22 mouse cellular contexts compared by ENCODE assay signal in the genomic region with DNA sequence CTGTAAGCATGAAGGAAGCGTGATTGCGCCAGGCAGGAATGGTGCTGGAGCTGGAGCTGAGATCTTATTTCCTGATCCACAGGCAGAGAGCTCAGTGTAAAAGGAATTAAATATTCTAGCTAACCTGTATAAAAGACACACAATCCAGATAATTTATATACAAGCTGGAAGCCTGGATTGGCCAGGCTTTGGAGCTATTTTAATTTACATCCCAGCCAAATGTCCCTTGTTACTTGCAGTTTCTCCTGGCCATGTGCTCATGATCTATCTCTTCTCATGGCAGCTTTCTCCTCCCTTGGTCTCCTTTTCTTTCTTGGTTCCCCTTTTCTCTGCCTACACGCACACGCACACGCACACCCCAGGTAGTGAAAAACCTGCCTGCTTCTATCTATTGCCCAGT. TPM values are rescaled to one million over a fixed set of nuclear protein-coding genes. Genes with fewer than 3 reads are reported as not detected.
A peak's percentile ranks its signal among the peaks of the same experiment; 100 is the strongest.
DNase-seq lines count a peak whose midpoint lies in the region; ATAC-seq and TF ChIP-seq lines count a peak whose summit lies in the region.
"Had no signal": no experiment of that assay in that cellular context is flagged by ENCODE, and none has a peak within 500 bp of the region (broad histone marks: within the 10 kb centered on the region; RNA-seq: fewer than 3 reads in every experiment).

No protein-coding gene starts in this region.

- H3K4me1 ChIP-seq in CH12.LX (ENCODE audit: control insufficient read depth in 1 of 2, insufficient read depth in 2 of 2) = peaks cover 0 to 15% of the 10 kb centered on the region in 2 experiments; a peak in 2 of 4 replicates
- peaks cover 20% of the 10 kb centered on the region for H3K4me1 ChIP-seq in bone marrow macrophage, adult 2 months (ENCODE audit: control insufficient read depth, insufficient read depth, low read length)
- H3K4me1 ChIP-seq in midbrain, embryonic 15.5 days = peaks cover 3% of the 10 kb centered on the region; the same call in 1 of the 2 replicates
- H3K4me1 ChIP-seq in liver, postnatal 0 days (ENCODE audit: insufficient read depth) = 0 out of 2 replicates have a peak, but pooled peaks cover 4% of the 10 kb centered on the region
- H3K4me1 ChIP-seq: embryonic facial prominence, embryonic 12.5 days; forebrain, embryonic 13.5 days; forebrain, embryonic 15.5 days had no signal

- 91% methylated on average over 5 of the region's 5 CpGs for WGBS in midbrain, embryonic 15.5 days
- 88% methylated on average over 5 of the region's 5 CpGs for WGBS in liver, postnatal 0 days (ENCODE audit: insufficient replicate concordance)

- peak; percentile 33 for DNase-seq in CH12.LX (ENCODE audit: extremely low read depth)
- no peak for DNase-seq in liver, postnatal 0 days
- DNase-seq in kidney, adult 9 months = no peak
- DNase-seq: adrenal gland, adult 8-10 months; adrenal gland, postnatal 14 days; adrenal gland, postnatal 36 days; B cell, adult 2 months; cerebellum, adult 11-12 months; cerebellum, adult 2 months; cerebellum, adult 9-10 months; cerebellum, postnatal 10 days; cerebellum, postnatal 25 days; forebrain, postnatal 0 days had no signal

- no peak overlapping the region for H3K9ac ChIP-seq in CH12.LX (ENCODE audit: insufficient read depth, low read depth)
- no peak overlapping the region for H3K9ac ChIP-seq in midbrain, embryonic 15.5 days
- H3K9ac ChIP-seq in liver, postnatal 0 days (replicated peaks) = no peak overlapping the region
- H3K9ac ChIP-seq: embryonic facial prominence, embryonic 12.5 days; forebrain, embryonic 13.5 days; forebrain, embryonic 15.5 days; forebrain, postnatal 0 days had no signal

- H3K27me3 ChIP-seq in CH12.LX (replicated peaks) = no peaks in the 10 kb centered on the region
- H3K27me3 ChIP-seq in midbrain, embryonic 15.5 days (replicated peaks) = no peaks in the 10 kb centered on the region
- no peaks in the 10 kb centered on the region for H3K27me3 ChIP-seq in liver, postnatal 0 days (ENCODE audit: insufficient read depth, low read length)
- H3K27me3 ChIP-seq: embryonic facial prominence, embryonic 12.5 days; forebrain, embryonic 13.5 days; forebrain, embryonic 15.5 days; Patski had no signal

- peaks cover 2 to 13% of the 10 kb centered on the region in 2 experiments for H3K36me3 ChIP-seq in CH12.LX (replicated peaks in 1 of 2; ENCODE audit: control insufficient read depth in 1 of 2, insufficient read depth in 1 of 2, low read length in 1 of 2)
- H3K36me3 ChIP-seq in midbrain, embryonic 15.5 days (replicated peaks) = no peaks in the 10 kb centered on the region
- H3K36me3 ChIP-seq in liver, postnatal 0 days (replicated peaks; ENCODE audit: insufficient read depth, low read length) = no peaks in the 10 kb centered on the region
- H3K36me3 ChIP-seq: embryonic facial prominence, embryonic 10.5 days; embryonic facial prominence, embryonic 12.5 days; forebrain, embryonic 15.5 days had no signal

- no peak for ATAC-seq in midbrain, embryonic 15.5 days (replicated peaks)
- ATAC-seq in liver, postnatal 0 days = no peak
- ATAC-seq: activated CD4-positive, CD25-positive, alpha-beta regulatory T cell, adult 4 months; CD4-positive, CD25-positive, alpha-beta regulatory T cell, adult 4 months; forebrain, embryonic 13.5 days; forebrain, embryonic 15.5 days; forebrain, postnatal 0 days; Patski had no signal

- no peak for TF ChIP-seq RAD21 in CH12.LX (IDR thresholded peaks at IDR 0.05; ENCODE audit: low read depth, low read length)

- in situ Hi-C loops in CH12.LX (cut with MboI; ENCODE audit: low pct_ligation_motif_present, low pct_unique_long_range_greater_than_20kb, low sequenced_read_pairs) = no loop called here

- no peak overlapping the region for H3K27ac ChIP-seq in CH12.LX (ENCODE audit: insufficient read depth, low read depth)
- peak overlapping the region; percentile 19 for H3K27ac ChIP-seq in bone marrow macrophage, adult 2 months (ENCODE audit: insufficient read depth, low read depth, low read length)
- no peak overlapping the region for H3K27ac ChIP-seq in midbrain, embryonic 15.5 days
- no peak overlapping the region for H3K27ac ChIP-seq in liver, postnatal 0 days (ENCODE audit: low read depth)
- H3K27ac ChIP-seq: embryonic facial prominence, embryonic 10.5 days; embryonic facial prominence, embryonic 12.5 days; forebrain, embryonic 13.5 days; forebrain, embryonic 15.5 days had no signal

- no peak overlapping the region for H3K4me2 ChIP-seq in CH12.LX (ENCODE audit: insufficient read depth, low read depth, poor library complexity, severe bottlenecking)
- no peak overlapping the region for H3K4me2 ChIP-seq in midbrain, embryonic 15.5 days
- no peak overlapping the region for H3K4me2 ChIP-seq in liver, postnatal 0 days (ENCODE audit: low read depth, low read length)
- H3K4me2 ChIP-seq: embryonic facial prominence, embryonic 12.5 days; forebrain, embryonic 13.5 days; forebrain, embryonic 15.5 days had no signal

- no peak for TF ChIP-seq POLR2A in CH12.LX (IDR thresholded peaks at IDR 0.05; ENCODE audit: low read depth, low read length)
- no peak for TF ChIP-seq POLR2A in bone marrow macrophage, adult 2 months (IDR thresholded peaks at IDR 0.05; ENCODE audit: borderline replicate concordance, low read depth, low read length)

- dilution Hi-C loops in CH12.LX (cut with MboI; ENCODE audit: extremely low pct_ligation_motif_present, extremely low pct_unique_long_range_greater_than_20kb, low sequenced_read_pairs) = no loop called here

- TF ChIP-seq CTCF in CH12.LX (conservative IDR thresholded peaks at IDR 0.05 in 1 of 2, IDR thresholded peaks at IDR 0.05 in 1 of 2; ENCODE audit: low read depth in 2 of 2, low read length in 2 of 2) = no peak
- TF ChIP-seq CTCF in bone marrow macrophage, adult 2 months (IDR thresholded peaks at IDR 0.05; ENCODE audit: low read depth, low read length) = no peak
- TF ChIP-seq CTCF in liver, postnatal 0 days (IDR thresholded peaks at IDR 0.05; ENCODE audit: low read depth) = no peak

- no peaks in the 10 kb centered on the region for H3K79me2 ChIP-seq in CH12.LX (replicated peaks; ENCODE audit: control insufficient read depth, extremely low read depth, insufficient read depth, poor library complexity, severe bottlenecking)

- no peaks in the 10 kb centered on the region for H3K9me3 ChIP-seq in CH12.LX (replicated peaks; ENCODE audit: low read length)
- H3K9me3 ChIP-seq in midbrain, embryonic 15.5 days = no peaks in the 10 kb centered on the region
- H3K9me3 ChIP-seq in liver, postnatal 0 days (ENCODE audit: low read length) = no peaks in the 10 kb centered on the region
- H3K9me3 ChIP-seq: embryonic facial prominence, embryonic 10.5 days; embryonic facial prominence, embryonic 12.5 days; forebrain, embryonic 13.5 days; forebrain, embryonic 15.5 days had no signal

- no peak for TF ChIP-seq EP300 in CH12.LX (IDR thresholded peaks at IDR 0.05; ENCODE audit: low read length)
- TF ChIP-seq EP300 in liver, postnatal 0 days (IDR thresholded peaks at IDR 0.05; ENCODE audit: low read depth) = no peak

- no peak overlapping the region for H3K4me3 ChIP-seq in CH12.LX (replicated peaks in 1 of 3; ENCODE audit: low read depth in 2 of 3, low read length in 2 of 3, poor library complexity in 1 of 3)
- no peak overlapping the region for H3K4me3 ChIP-seq in bone marrow macrophage, adult 2 months (ENCODE audit: insufficient read depth, low read length)
- H3K4me3 ChIP-seq in midbrain, embryonic 15.5 days = no peak overlapping the region
- no peak overlapping the region for H3K4me3 ChIP-seq in liver, postnatal 0 days (ENCODE audit: low read depth, low read length)
- H3K4me3 ChIP-seq: embryonic facial prominence, embryonic 10.5 days; embryonic facial prominence, embryonic 12.5 days; forebrain, embryonic 13.5 days; forebrain, embryonic 15.5 days had no signal

TF ChIP-seq in CH12.LX, 34 proteins besides CTCF, POLR2A, EP300 and RAD21:
- no peak for TF ChIP-seq BHLHE40 (IDR thresholded peaks at IDR 0.05; ENCODE audit: low read depth, low read length)
- peak; percentile 41; the same call in 1 of the 2 replicates for TF ChIP-seq MAX (IDR thresholded peaks at IDR 0.05; ENCODE audit: low read length)
- TF ChIP-seq MXI1 (IDR thresholded peaks at IDR 0.05; ENCODE audit: low read depth, low read length) = no peak
- peak; percentile 82 for TF ChIP-seq MYC (IDR thresholded peaks at IDR 0.05; ENCODE audit: low read depth, low read length)

RNA-seq across cellular contexts. Expression of a gene that starts 44.1 kb away (rescaled TPM):
- total RNA-seq in CH12.LX (2012; rRNA removed) (7.0 and 9.6 TPM in 2 replicates), CH12.LX (2014; rRNA removed) (11.9 and 15.9 TPM in 2 replicates)
- polyA plus RNA-seq in CH12.LX (2012; ENCODE audit: insufficient read length, low read depth) = 10.8 and 14.8 TPM in 2 replicates
- 53.0 and 63.0 TPM in 2 replicates for polyA plus RNA-seq in bone marrow macrophage, adult 2 months (2012; ENCODE audit: insufficient read depth, insufficient read length, missing spikeins)
- polyA plus RNA-seq in midbrain, embryonic 15.5 days (2015; fragmentation: Nextera tagmentation; extraction: Ambion mirVana) = 7.7 and 9.2 TPM in 2 replicates
- 3.5 and 4.2 TPM in 2 replicates for polyA plus RNA-seq in liver, postnatal 0 days (2015; fragmentation: Nextera tagmentation; extraction: Ambion mirVana)

RNA-seq across cellular contexts. Expression of a gene that starts 44.2 kb away (rescaled TPM):
- 12.9 and 13.3 TPM in 2 replicates for total RNA-seq in CH12.LX (2012; rRNA removed)
- total RNA-seq in CH12.LX (2014; rRNA removed) = 10.4 and 12.7 TPM in 2 replicates
- polyA plus RNA-seq in CH12.LX (2012; ENCODE audit: insufficient read length, low read depth) = 9.2 and 10.5 TPM in 2 replicates
- polyA plus RNA-seq in bone marrow macrophage, adult 2 months (2012; ENCODE audit: insufficient read depth, insufficient read length, missing spikeins) = 13.2 and 18.4 TPM in 2 replicates
- polyA plus RNA-seq in midbrain, embryonic 15.5 days (2015; fragmentation: Nextera tagmentation; extraction: Ambion mirVana) = 7.0 and 7.6 TPM in 2 replicates
- polyA plus RNA-seq in liver, postnatal 0 days (2015; fragmentation: Nextera tagmentation; extraction: Ambion mirVana) = 1.3 TPM in 2 replicates
